Mouse (Mus musculus): Measurements from ENCODE around the gene Mocs3. TPM values are rescaled to one million over a fixed set of nuclear protein-coding genes. Genes with fewer than 3 reads are reported as not detected.

The Mocs3 gene
- total RNA-seq, 1 experiment from 2014 or later, result 16.0 TPM

Other genes starting within 250 kb of the Mocs3 start
- gene Ripor3, start 220.0 kb upstream of the Mocs3 start, total RNA-seq (2021), result 2.1 and 2.8 TPM in 2 replicates
- 1.6 and 2.3 TPM in 2 replicates for gene Pard6b, start 149.6 kb upstream of the Mocs3 start, total RNA-seq (2021)
- 61.3 and 81.5 TPM in 2 replicates for gene Adnp, start 23.5 kb upstream of the Mocs3 start, total RNA-seq (2021)
- 27.1 and 34.8 TPM in 2 replicates for gene Gm20716, start 258 bp upstream of the Mocs3 start, total RNA-seq (2021)
- gene Dpm1, start within 50 bp of the Mocs3 start, total RNA-seq (2021), result 95.1 and 156 TPM in 2 replicates
- gene Kcng1, start 51.1 kb downstream of the Mocs3 start, total RNA-seq (2021), result 0.06 TPM in 1 of 2 replicates, not detected in the other

All from adrenal gland, postnatal 25 days (tissue).